Mouse (Mus musculus) small intestine, adult 2 months (tissue): ENCODE data around the gene Zfp85. TPM values are rescaled to one million over a fixed set of nuclear protein-coding genes. Genes with fewer than 3 reads are reported as not detected.
A peak's percentile ranks its signal among the peaks of the same experiment; 100 is the strongest.
"Not testable (repeated sequence)": the region's sequence is repeated elsewhere in the genome, so short reads cannot be mapped to it uniquely, and the experiment has no call there.

Experiments used
- H3K27ac ChIP-seq: fragments of 200-500 bp; 2 replicates; pipeline ENCODE4 v1.5.1; 2012; ENCODE audit warnings: low read depth, low read length, control low read depth, inconsistent platforms; ENCODE audit not compliant: insufficient read depth
- H3K27me3 ChIP-seq: fragments of 200-500 bp; 2 replicates; pipeline ENCODE4 v1.6.1; 2012; ENCODE audit warnings: mild to moderate bottlenecking, moderate library complexity, low read length, inconsistent platforms; ENCODE audit not compliant: control insufficient read depth, insufficient read depth
- H3K36me3 ChIP-seq: fragments of 200-500 bp; 2 replicates; pipeline ENCODE4 v1.6.1; 2012; ENCODE audit warnings: mild to moderate bottlenecking, low read length, control low read depth, inconsistent platforms; ENCODE audit not compliant: control insufficient read depth, insufficient read depth
- H3K4me1 ChIP-seq: fragments of 200-500 bp; 2 replicates; pipeline ENCODE4 v1.6.1; 2012; ENCODE audit warnings: low read length, inconsistent platforms, mixed read lengths; ENCODE audit not compliant: control insufficient read depth, insufficient read depth, insufficient read length
- H3K4me3 ChIP-seq: fragments of 200-500 bp; 2 replicates; pipeline ENCODE4 v1.5.1; 2012; ENCODE audit warnings: low read depth, mild to moderate bottlenecking, control low read depth, inconsistent platforms, low read length, moderate library complexity
- CTCF ChIP-seq: fragments of 200-500 bp; IDR thresholded peaks from 2 replicates; pipeline ENCODE4 v1.5.1; 2012; ENCODE audit warnings: low read depth, mild to moderate bottlenecking, control low read depth, inconsistent platforms, low read length, moderate library complexity, mixed read lengths; ENCODE audit not compliant: insufficient replicate concordance, insufficient read length; ENCODE audit errors: extremely low read depth
- POLR2A ChIP-seq: fragments of 200-500 bp; IDR thresholded peaks from 2 replicates; pipeline ENCODE4 v1.6.1; 2012; ENCODE audit warnings: low read depth, mild to moderate bottlenecking, control low read depth, inconsistent platforms, low read length, moderate library complexity
- WGBS: fragments of 180-500 bp; shearing (Covaris S2); methylation state at CpG from one replicate; pipeline ENCODE4 v1.1.7; 2018; 5-methylcytosine and 5-hydroxymethylcytosine counted together
- polyA plus RNA-seq: library from polyadenylated mRNA; depleted of rRNA; stranded (reverse); fragments of >200 nt; gene quantifications from 2 replicates; pipeline ENCODE4 v1.2.3, GENCODE M21; 2012; rRNA removed

Zfp85 gene
- polyA plus RNA-seq = 0.10 TPM in 1 of 2 replicates, not detected in the other

DNA sequence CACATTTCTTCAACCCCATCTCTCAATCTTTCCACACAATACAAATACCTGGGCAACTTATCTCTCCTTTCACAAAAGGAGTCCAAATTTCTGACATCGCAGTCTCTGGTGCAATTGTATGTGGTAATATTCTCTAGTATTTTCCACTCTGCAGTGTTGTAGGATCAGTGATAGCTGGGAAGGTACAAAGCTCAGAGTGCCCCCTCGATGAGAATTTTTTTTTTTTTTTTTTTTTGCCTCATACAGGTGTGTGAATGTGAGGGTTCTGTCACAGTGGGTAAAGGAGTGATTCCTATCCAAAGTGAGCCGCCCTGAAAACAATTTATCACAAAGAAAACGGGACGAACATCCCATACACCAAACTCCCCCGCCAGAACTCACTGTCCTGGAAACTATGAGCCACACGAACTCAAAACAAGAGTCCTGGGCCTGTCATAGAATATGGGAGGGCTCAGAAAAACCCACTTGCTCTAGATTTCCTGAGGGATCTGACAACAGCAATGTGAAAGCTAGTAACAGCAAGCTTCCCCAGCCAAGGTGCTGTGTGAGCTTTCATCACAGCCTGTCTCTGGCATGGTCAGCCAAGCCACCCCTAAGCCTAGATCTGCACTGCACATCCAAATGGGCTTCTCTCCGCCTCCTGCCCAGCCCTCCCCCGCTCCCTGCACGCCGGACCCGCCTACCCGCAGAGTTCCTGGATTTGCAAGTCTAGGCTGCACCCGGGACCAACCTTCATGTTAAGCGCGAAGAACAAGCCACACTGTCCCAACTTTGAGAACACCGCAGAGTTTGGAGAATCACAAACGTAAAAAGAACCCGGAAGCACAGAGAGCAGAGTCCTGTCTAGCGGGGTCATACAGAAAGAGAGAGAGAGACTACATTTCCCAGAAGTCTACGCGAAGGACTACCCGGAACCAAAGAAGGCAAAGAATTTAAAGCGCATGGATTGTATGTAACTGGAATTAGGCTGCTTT lies at the start of gene Zfp85:
Gene Zfp85, minus strand, starts transcription at position 896 of the 974 bp plus-strand sequence.
- Histone ChIP-seq H3K27me3 (no peaks in the 10 kb centered on the region), H3K27ac (peak within 1 kb of the TSS; percentile 66), H3K4me3 (peak within 1 kb of the TSS; percentile 70), H3K4me1 (peaks cover 4% of the 10 kb centered on the region; the same call in 1 of the 2 replicates), H3K36me3 (peaks cover 5% of the 10 kb centered on the region)
- 4% methylated on average over 24 of the region's 24 CpGs for WGBS
- no peak for TF ChIP-seq POLR2A
- TF ChIP-seq CTCF = no peak

DNA sequence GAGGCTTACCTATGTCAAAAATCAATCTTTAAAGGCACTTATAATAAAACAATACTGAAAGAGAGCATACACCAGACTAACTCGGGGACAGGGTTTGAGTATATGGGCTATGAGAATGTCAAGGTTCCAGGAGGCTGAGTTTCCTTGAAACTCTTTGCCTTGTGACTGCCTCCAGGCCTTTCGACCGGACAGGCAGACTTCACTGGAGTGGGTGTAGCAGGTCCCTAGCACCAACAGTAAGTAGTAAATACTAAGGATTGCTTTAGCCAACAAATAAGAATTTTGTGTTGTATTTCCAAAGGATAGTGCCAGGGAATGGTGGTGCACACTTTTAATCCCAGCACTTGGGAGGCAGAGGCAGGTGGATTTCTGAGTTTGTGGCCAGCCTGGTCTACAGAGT lies 44.1 kb upstream of the Zfp85 start:
- H3K27ac ChIP-seq, H3K4me1 ChIP-seq, H3K4me3 ChIP-seq, H3K27me3 ChIP-seq, H3K36me3 ChIP-seq: not testable (repeated sequence)
- WGBS = 89% methylated on average over 3 of the region's 3 CpGs

DNA sequence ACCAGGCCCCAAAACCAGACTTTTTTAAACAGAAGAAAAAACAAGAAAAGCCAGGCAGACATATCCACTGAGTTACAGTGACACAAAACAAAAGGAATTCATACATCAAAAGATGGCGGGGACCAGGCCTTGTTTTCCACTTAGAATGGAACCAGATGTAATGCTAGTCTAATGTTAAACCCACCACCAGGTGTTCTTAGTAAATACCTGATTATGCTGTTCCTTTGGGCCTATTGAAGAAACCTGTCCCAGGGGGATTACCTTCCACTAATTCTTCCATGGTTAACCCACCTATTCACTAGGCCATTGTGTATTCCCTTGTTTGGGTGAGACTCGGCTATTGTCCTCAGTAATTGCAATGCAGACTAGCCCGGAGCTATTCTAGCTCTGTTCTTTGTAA lies 43.6 kb upstream of the Zfp85 start:
- 90% methylated on average over 3 of the region's 3 CpGs for WGBS
- TF ChIP-seq CTCF (no peak), POLR2A (no peak)
- no peaks in the 10 kb centered on the region for H3K4me1 ChIP-seq
- no peaks in the 10 kb centered on the region for H3K36me3 ChIP-seq
- H3K27ac ChIP-seq = no peak overlapping the region
- no peaks in the 10 kb centered on the region for H3K27me3 ChIP-seq
- H3K4me3 ChIP-seq = no peak overlapping the region

GRCm38 (mm10) chr13:67791921-67792455 lies 37.0 kb upstream of the Zfp85 start:
- Histone ChIP-seq H3K27me3 (no peaks in the 10 kb centered on the region), H3K4me1 (no peaks in the 10 kb centered on the region), H3K4me3 (no peak overlapping the region), H3K27ac (no peak overlapping the region), H3K36me3 (no peaks in the 10 kb centered on the region)
- TF ChIP-seq POLR2A = no peak
- no peak for TF ChIP-seq CTCF
- 92% methylated on average over 10 of the region's 10 CpGs for WGBS

DNA sequence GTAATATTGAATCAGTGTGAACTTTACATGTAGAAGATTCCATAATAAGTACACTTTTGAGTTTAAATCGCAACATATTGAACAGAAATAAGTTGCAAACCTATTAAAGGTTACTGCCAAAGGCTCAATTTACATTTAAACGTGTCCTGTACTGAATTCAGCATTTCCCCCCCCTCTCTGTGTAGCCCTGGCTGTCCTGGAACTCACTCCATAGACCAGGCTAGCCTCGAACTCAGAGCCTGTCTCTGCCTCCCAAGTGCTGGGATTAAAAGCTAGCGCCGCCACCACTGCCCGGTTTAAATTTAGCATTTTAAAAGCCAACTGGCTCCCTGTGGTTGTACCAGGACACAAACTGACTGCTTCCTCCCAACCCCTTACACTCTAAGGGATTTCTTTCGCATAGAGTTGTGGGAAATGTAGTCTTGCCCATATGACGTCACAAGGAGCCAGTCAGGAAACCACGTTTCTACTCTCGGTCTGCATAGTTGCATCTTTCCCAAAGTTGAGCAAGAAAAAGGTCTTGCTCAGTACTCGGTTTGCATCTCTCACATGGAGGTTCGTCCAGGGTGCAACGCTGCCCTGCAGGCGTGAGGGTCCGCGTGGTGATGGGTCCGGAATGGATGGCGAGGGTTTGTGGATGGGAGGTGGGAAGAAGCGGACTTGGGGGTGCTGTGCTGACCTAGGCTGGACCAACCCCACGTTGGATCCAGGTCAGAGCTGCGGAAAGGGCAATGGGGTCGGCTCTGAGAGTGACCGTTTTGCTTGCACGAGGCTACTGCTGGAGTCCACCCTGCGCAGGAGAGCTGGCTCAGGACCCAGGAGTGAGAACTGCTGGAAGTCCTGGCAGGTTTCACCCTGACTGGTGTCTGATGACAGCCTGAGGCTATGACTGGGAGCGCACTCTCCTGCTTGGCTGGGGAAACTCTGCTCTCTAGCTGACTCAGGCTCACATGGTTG lies 24.5 kb upstream of the Zfp85 start, which contains the start of gene Zfp493:
Gene Zfp493, plus strand, starts transcription at position 429 of the 957 bp plus-strand sequence.
- Histone ChIP-seq H3K27ac (no peak within 1 kb of the TSS), H3K4me3 (peak within 1 kb of the TSS; percentile 82), H3K36me3 (no peaks in the 10 kb centered on the region), H3K4me1 (peaks cover 4% of the 10 kb centered on the region; the same call in 1 of the 2 replicates), H3K27me3 (no peaks in the 10 kb centered on the region)
- TF ChIP-seq POLR2A (no peak), CTCF (no peak)
- 7% methylated on average over 26 of the region's 26 CpGs for WGBS

DNA sequence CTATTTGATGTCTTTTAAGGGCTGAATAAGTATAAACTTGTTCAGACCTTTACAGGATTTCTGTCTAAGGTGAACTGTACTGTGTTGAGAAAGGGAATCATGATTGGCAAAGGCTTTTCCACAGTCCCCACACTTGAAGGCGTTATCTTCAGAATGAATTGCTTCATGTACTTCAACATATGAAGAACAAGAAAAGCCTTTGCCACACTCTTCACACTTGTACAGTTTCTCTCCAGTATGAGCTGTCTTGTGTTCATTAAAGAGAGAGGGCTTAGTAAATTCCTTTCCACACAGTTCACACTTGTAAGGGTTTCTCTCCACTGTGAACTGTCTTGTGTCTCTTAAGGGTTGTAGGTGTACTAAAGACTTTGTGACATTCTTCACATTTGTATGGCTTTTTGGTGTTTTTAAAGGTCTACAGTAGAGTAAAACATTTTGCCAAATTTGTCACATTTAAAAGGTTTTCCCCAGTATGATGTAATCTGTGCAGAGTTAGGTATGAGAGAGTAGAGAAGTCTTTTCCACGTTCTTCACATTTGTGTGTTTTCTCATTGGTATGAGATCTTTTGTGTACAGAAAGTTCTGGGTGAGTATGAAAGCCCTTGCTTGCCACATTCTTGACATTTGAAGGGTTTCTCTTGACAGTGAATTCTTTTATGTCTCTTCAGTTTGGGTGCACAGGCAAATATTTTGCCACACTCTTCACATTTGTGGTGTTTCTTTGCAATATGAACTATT lies 8.2 kb upstream of the Zfp85 start:
- Histone ChIP-seq H3K4me1 (peaks cover 2% of the 10 kb centered on the region; the same call in 1 of the 2 replicates), H3K27me3 (no peaks in the 10 kb centered on the region), H3K36me3 (no peaks in the 10 kb centered on the region), H3K27ac (no peak overlapping the region), H3K4me3 (no peak overlapping the region)
- no peak for TF ChIP-seq CTCF
- no peak for TF ChIP-seq POLR2A
- WGBS = 72% methylated on average over 2 of the region's 2 CpGs
